Mouse (Mus musculus): ENCODE measurements around the gene Car5a.

Car5a gene

GRCm38 (mm10) chr8:121931571-121931970, 13.1 kb downstream of the Car5a start:
- POLR2A ChIA-PET, result interaction anchor here in 3 of 4 experiments (0.6 to 79.2 kb wide), 15 partner anchors 8 to 547 kb away, joined by 3 to 3941 read pairs (median 5); partner anchors contain the start of genes Banp (in 2 of the 3) and Slc7a5 (in 1 of the 3)
- CTCF ChIA-PET, result interaction anchor here (0.6 to 6.8 kb wide), 10 partner anchors 8 to 627 kb away, joined by 3 to 137 read pairs (median 5); no protein-coding TSS in a partner anchor

GRCm38 (mm10) chr8:121930047-121930446, 14.7 kb downstream of the Car5a start:
- ChIA-PET CTCF (interaction anchor here in 2 of 4 experiments (1.9 to 6.8 kb wide), 2 partner anchors 80 kb away, joined by 11 to 137 read pairs; no protein-coding TSS in a partner anchor), POLR2A (interaction anchor here in 2 of 4 experiments (0.7 to 79.2 kb wide), 6 partner anchors 14 to 79 kb away, joined by 3 to 3941 read pairs (median 12); partner anchors contain the start of gene Slc7a5 (in 1 of the 2))

DNA sequence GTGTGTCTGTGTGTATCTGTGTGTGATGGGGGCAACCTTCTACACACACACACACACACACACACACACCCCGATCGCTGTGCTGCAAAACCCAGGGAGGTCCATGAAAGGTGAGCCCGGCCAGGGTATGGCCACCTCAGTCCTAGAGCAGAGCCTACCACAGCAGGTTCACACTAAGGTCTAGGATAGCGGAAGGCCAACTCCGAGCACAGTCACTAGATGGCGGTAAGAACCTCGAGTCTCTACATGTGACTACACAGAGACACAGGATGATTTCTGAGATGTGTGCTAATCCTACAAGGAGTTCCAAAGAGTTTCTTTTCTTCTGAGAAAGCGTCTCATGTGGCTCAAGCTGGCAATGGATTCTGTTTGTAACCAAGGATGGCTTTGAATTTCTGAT, 17.4 kb downstream of the Car5a start:
- ChIA-PET POLR2A (interaction anchor here in 2 of 4 experiments (3.6 to 79.2 kb wide), 4 partner anchors 19 to 78 kb away, joined by 19 to 3941 read pairs (median 70); partner anchors contain the start of gene Slc7a5 (in 2 of the 2)), CTCF (interaction anchor here (0.6 to 4.7 kb wide), 9 partner anchors 12 to 108 kb away, joined by 3 to 85 read pairs (median 6); partner anchors contain the start of gene Slc7a5 (in 1 of the 4))

- ChIA-PET CTCF (interaction anchor here (0.6 to 4.7 kb wide), 66 partner anchors 9 to 1074 kb away, joined by 3 to 85 read pairs (median 4); partner anchors contain the start of gene Slc7a5 (in 1 of the 4)), POLR2A (interaction anchor here (0.8 to 79.2 kb wide), 24 partner anchors 9 to 364 kb away, joined by 3 to 3941 read pairs (median 5); partner anchors contain the start of genes Banp (in 2 of the 4) and Slc7a5 (in 2 of the 4))
Measured at GRCm38 (mm10) chr8:121926266-121926665, 18.4 kb downstream of the Car5a start.

DNA sequence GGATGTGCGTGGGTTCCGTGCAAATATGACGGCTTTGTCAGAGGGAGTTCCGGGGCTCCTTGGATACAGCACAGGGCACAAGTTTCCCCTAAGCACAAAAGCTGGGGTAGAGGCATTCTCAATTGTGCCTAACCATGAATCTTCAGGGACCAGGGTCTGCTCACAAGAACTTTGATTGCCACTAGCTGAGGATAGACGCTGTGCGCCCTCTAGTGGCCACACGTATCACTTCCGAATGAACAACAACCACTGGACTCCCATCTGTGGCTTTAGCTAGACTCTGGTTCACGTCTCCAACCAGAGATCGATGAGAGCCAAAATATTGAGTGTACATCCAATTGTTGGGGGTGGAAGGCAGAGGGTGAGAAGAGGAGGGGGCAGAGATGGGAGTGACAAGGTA, 19.1 kb downstream of the Car5a start:
- ChIA-PET POLR2A (interaction anchor here (0.6 to 79.2 kb wide), 28 partner anchors 9 to 518 kb away, joined by 3 to 3941 read pairs (median 4); partner anchors contain the start of genes Banp (in 2 of the 4), Slc7a5 (in 2 of the 4) and Mvd (in 1 of the 4)), CTCF (interaction anchor here (0.5 to 4.7 kb wide), 77 partner anchors 9 to 1075 kb away, joined by 3 to 85 read pairs (median 4); partner anchors contain the start of gene Slc7a5 (in 1 of the 4))

GRCm38 (mm10) chr8:121924681-121925080, 20.0 kb downstream of the Car5a start:
- ChIA-PET POLR2A (interaction anchor here in 3 of 4 experiments (0.6 to 79.2 kb wide), 12 partner anchors 9 to 95 kb away, joined by 3 to 3941 read pairs (median 24); partner anchors contain the start of genes Banp (in 2 of the 3) and Slc7a5 (in 2 of the 3)), CTCF (interaction anchor here (1.0 to 4.7 kb wide), 16 partner anchors 10 to 345 kb away, joined by 3 to 85 read pairs (median 16); no protein-coding TSS in a partner anchor)

DNA sequence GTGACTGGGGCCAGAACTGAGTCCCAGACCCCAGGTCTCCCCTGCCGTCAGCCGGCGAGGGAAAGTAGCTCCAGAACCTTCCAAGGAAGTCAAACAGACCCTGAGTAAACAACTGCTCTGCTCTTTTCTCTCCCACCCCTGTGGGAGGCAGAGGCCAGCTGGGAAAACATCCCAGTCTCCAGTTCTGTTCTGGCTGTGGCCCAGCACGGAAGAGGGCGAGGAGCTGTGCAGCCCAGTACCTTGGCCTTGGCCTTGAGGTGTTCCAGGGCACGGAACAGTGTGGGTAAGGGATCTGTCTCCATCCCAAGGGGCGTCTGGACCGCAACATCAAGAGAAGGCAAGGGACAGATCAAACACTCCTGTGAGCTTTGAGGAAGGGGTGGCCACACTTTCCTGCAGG, 22.6 kb downstream of the Car5a start:
- POLR2A ChIA-PET, result interaction anchor here in 3 of 4 experiments (0.9 to 79.2 kb wide), 11 partner anchors 10 to 332 kb away, joined by 3 to 3941 read pairs (median 7); partner anchors contain the start of genes Slc7a5 (in 2 of the 3) and Map1lc3b (in 1 of the 3)
- CTCF ChIA-PET, result interaction anchor here in 3 of 4 experiments (0.6 to 3.9 kb wide), 4 partner anchors 12 to 1107 kb away, joined by 3 to 17 read pairs (median 5); no protein-coding TSS in a partner anchor

DNA sequence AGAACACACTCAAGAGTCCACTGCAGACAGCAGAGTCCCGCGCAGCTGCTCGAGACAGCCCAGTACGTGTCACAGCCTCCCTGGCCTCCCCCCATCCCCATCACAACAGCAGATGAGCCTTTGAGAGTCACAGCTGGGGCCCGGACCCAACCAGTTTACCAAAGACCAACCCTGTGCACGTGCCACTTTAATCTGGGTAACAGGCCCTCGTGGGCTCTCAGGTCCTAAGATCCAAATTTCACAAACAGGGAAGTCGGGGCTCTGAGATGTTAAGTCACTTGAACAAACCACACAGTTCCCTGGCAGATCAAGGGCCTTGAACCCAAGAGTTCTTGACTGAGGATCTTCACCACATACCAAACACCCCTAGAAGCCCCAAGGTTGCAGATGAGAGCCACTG, 23.1 kb downstream of the Car5a start:
- ChIA-PET POLR2A (interaction anchor here in 3 of 4 experiments (0.7 to 79.2 kb wide), 11 partner anchors 10 to 331 kb away, joined by 3 to 3941 read pairs (median 8); partner anchors contain the start of genes Slc7a5 (in 2 of the 3) and Map1lc3b (in 1 of the 3)), CTCF (interaction anchor here in 2 of 4 experiments (0.6 to 3.9 kb wide), 4 partner anchors 12 to 1107 kb away, joined by 3 to 17 read pairs (median 5); no protein-coding TSS in a partner anchor)

GRCm38 (mm10) chr8:121919731-121920130, 25.0 kb downstream of the Car5a start:
- ChIA-PET CTCF (interaction anchor here in 3 of 4 experiments (0.6 to 3.9 kb wide), 5 partner anchors 10 to 70 kb away, joined by 3 to 17 read pairs (median 4); no protein-coding TSS in a partner anchor), POLR2A (interaction anchor here in 3 of 4 experiments (0.6 to 79.2 kb wide), 8 partner anchors 9 to 69 kb away, joined by 3 to 3941 read pairs (median 8); partner anchors contain the start of gene Slc7a5 (in 2 of the 3))

- POLR2A ChIA-PET, result interaction anchor here in 3 of 4 experiments (0.9 to 79.2 kb wide), 10 partner anchors 10 to 69 kb away, joined by 3 to 3941 read pairs (median 5); partner anchors contain the start of gene Slc7a5 (in 2 of the 3)
- CTCF ChIA-PET, result interaction anchor here in 3 of 4 experiments (0.5 to 1.6 kb wide), 5 partner anchors 9 to 69 kb away, joined by 3 to 4 read pairs (median 3); no protein-coding TSS in a partner anchor
Measured at GRCm38 (mm10) chr8:121919158-121919557, 25.5 kb downstream of the Car5a start.

DNA sequence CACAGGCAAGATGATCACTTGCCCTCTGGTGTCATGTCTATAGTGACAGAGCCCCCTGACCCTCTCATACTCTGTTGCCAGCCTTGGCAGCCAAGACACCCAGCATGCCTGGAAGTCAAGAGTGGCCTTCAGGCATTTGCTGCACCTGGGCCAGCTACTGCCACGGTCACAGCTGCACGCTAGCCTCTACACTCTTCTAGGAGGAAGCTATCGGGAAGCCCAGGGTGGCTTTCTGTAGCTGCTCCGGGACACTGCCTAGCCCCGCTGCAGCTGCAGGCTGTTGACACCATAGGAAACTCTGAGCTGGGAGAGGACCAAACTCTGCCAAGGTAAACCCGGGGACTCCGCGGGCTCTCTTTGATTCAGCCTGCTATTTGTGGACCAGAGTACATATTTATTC, 31.3 kb downstream of the Car5a start:
- POLR2A ChIA-PET, result interaction anchor here in 3 of 4 experiments (0.6 to 79.2 kb wide), 6 partner anchors 10 to 52 kb away, joined by 3 to 3941 read pairs (median 5); partner anchors contain the start of gene Slc7a5 (in 1 of the 3)
- CTCF ChIA-PET, result interaction anchor here in 3 of 4 experiments (1.0 to 1.8 kb wide), 3 partner anchors 12 to 64 kb away, joined by 4 to 7 read pairs (median 4); no protein-coding TSS in a partner anchor

DNA sequence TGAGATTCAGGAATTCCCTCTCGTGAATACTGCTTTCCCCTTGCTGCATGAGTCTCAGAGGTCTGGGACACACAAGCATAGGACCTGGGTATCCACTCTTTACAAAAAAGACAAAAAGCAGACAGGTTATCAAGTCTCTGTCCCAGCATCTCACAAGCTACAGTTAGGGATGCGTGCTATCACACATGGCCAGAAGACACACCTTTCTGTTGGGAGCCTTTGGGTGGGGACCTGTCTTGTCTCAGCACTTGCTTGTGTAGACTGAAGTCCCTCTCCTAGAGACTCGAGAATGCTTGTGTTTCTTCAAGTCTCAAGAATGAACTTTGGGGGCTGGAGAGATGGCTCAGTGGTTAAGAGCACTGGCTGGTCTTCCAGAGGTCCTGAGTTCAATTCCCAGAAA, 31.9 kb downstream of the Car5a start:
- POLR2A ChIA-PET, result interaction anchor here in 3 of 4 experiments (0.5 to 79.2 kb wide), 7 partner anchors 11 to 788 kb away, joined by 3 to 3941 read pairs (median 10); partner anchors contain the start of gene Slc7a5 (in 1 of the 3)

GRCm38 (mm10) chr8:121911987-121912386, 32.7 kb downstream of the Car5a start:
- ChIA-PET CTCF (interaction anchor here (0.6 to 5.6 kb wide), 10 partner anchors 23 to 1440 kb away, joined by 3 to 151 read pairs (median 3); no protein-coding TSS in a partner anchor), POLR2A (interaction anchor here in 3 of 4 experiments (0.9 to 79.2 kb wide), 8 partner anchors 10 to 61 kb away, joined by 3 to 3941 read pairs (median 38); partner anchors contain the start of genes Car5a (in 1 of the 3) and Slc7a5 (in 1 of the 3))

More for the DNA sequence above, 31.9 kb downstream of the Car5a start:
- CTCF ChIA-PET, result interaction anchor here (0.6 to 1.8 kb wide), 4 partner anchors 13 to 1441 kb away, joined by 3 to 7 read pairs (median 4); no protein-coding TSS in a partner anchor

DNA sequence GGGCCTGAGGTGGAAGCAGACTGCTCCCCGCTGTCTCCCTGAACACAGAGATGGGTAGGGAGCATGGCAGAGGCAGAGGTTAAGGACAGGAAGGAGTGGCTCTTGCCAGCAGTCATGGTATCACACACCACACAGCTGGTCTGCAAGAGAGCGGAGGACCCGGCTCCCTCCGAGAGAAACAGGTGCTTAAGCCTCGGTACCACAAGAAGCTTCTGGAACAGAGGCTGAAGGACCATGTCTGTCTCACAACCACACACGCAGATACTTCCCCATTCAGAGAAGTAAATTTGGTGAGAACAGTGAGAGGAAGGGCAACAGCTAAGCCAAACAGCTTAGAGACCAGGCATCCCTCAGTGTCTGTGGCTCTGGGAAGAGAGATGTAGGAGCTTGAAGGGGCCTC, 33.3 kb downstream of the Car5a start:
- ChIA-PET POLR2A (interaction anchor here in 3 of 4 experiments (0.5 to 79.2 kb wide), 10 partner anchors 10 to 61 kb away, joined by 3 to 3941 read pairs (median 8); partner anchors contain the start of genes Car5a (in 1 of the 3) and Slc7a5 (in 1 of the 3)), CTCF (interaction anchor here (0.7 to 5.6 kb wide), 11 partner anchors 14 to 160 kb away, joined by 3 to 151 read pairs (median 3); no protein-coding TSS in a partner anchor)

DNA sequence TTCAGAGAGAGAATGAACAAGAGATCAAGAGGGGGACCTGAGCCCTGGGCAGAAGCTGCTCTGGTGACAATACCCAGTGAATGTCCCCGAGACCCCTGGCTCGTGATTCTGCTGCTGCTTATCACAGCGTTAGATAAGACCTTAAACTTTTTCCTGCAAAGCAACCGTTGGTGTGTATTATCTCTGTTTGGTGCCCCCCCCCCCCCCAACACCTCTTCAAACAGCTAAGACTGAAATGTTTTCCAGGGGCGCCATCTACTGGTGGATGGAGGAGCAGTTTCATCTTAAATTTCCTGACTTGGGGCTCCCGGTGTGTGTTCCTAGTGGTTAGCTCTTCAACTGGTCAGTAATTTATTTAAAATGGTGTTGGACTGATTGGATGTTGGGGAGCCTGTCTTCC, 35.0 kb downstream of the Car5a start:
- POLR2A ChIA-PET, result interaction anchor here (0.6 to 79.2 kb wide), 43 partner anchors 9 to 537 kb away, joined by 3 to 3941 read pairs (median 6); partner anchors contain the start of genes Car5a (in 1 of the 4), Klhdc4 (in 1 of the 4) and Slc7a5 (in 1 of the 4)
- CTCF ChIA-PET, result interaction anchor here (0.5 to 5.6 kb wide), 86 partner anchors 9 to 1373 kb away, joined by 3 to 151 read pairs (median 6); partner anchors contain the start of genes Car5a (in 1 of the 4), Klhdc4 (in 1 of the 4) and Snai3 (in 1 of the 4)

GRCm38 (mm10) chr8:121909148-121909541, 35.6 kb downstream of the Car5a start:
- ChIA-PET POLR2A (interaction anchor here (0.6 to 79.2 kb wide), 33 partner anchors 9 to 534 kb away, joined by 3 to 3941 read pairs (median 7); partner anchors contain the start of genes Banp (in 1 of the 4), Car5a (in 1 of the 4), Klhdc4 (in 1 of the 4) and Mvd (in 1 of the 4)), CTCF (interaction anchor here (0.7 to 5.6 kb wide), 58 partner anchors 9 to 360 kb away, joined by 3 to 151 read pairs (median 6); partner anchors contain the start of genes Car5a (in 1 of the 4) and Klhdc4 (in 1 of the 4))

Data from embryonic stem cell, embryonic (primary cell).